In the genomic region with DNA sequence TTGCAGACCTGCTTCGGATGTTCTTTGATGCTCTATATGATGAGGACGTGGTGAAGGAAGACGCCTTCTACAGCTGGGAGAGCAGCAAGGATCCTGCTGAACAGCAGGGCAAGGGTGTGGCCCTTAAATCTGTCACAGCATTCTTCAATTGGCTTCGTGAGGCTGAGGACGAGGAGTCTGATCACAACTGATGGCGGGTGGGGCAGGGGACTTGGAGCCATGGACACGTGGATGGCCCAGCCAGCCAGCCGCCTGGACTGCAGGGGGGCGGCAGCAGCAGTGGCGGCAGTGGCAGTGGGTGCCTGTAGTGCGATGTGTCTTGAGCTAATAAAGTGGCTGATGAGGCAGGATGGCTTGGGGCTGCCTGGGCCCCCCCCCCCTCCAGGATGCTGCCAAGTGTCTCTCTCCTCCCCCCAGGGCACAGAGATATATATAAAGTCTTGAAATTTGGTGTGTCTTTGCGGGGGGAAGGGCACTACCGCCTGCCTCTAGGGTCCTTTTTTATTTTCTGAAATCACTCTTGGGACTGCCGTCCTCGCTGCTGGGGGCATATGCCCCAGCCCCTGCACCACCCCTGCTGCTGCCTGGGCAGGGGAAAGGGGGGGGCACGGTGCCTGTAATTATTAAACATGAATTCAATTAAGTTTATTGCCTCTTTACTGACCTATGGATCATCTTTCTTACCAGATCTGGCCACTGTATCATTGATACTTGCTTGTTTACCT, we compare ENCODE assay signal across 8 mouse cellular contexts. TPM values are rescaled to one million over a fixed set of nuclear protein-coding genes. Genes with fewer than 3 reads are reported as not detected.
A peak's percentile ranks its signal among the peaks of the same experiment; 100 is the strongest.
DNase-seq lines count a peak whose midpoint lies in the region; ATAC-seq and TF ChIP-seq lines count a peak whose summit lies in the region.

No protein-coding gene starts in this region.

- ATAC-seq in forebrain, embryonic 12.5 days (ENCODE audit: low FRiP score): no peak
- 0 out of 2 replicates have a peak, but pooled peaks have one; percentile 5 for ATAC-seq in liver, embryonic 14.5 days (ENCODE audit: insufficient read depth)
- ATAC-seq in activated CD4-positive, CD25-positive, alpha-beta regulatory T cell, adult 4 months: no peak
- ATAC-seq in erythroblast, adult 5-6 weeks (replicated peaks; ENCODE audit: low FRiP score, poor library complexity, severe bottlenecking): no peak

- intact Hi-C loops in gastrocnemius, postnatal 36 days (cut with DNase I): no loop called here

- peaks cover 26% of the 10 kb centered on the region for H3K27me3 ChIP-seq in E14TG2a.4 (ENCODE audit: insufficient read depth, low read length)
- no peaks in the 10 kb centered on the region for H3K27me3 ChIP-seq in forebrain, embryonic 12.5 days
- H3K27me3 ChIP-seq in liver, embryonic 14.5 days (ENCODE audit: control insufficient read depth, insufficient read depth, low read length): peaks cover 31% of the 10 kb centered on the region

- DNase-seq in gastrocnemius, postnatal 25 days: peak; percentile 20
- DNase-seq in gastrocnemius, postnatal 36 days: no peak
- no peak for DNase-seq in liver, embryonic 14.5 days (ENCODE audit: low read depth in 3 of 3, low spot score in 3 of 3)
- no peak for DNase-seq in retina, embryonic 14.5 days (ENCODE audit: low spot score)

- peak overlapping the region; percentile 44; the same call in 1 of the 2 replicates for H3K27ac ChIP-seq in forebrain, embryonic 12.5 days
- H3K27ac ChIP-seq in liver, embryonic 14.5 days: no peak overlapping the region

- TF ChIP-seq EP300 in liver, embryonic 14.5 days (IDR thresholded peaks at IDR 0.05; ENCODE audit: low read depth): no peak

- no peaks in the 10 kb centered on the region for H3K9me3 ChIP-seq in E14TG2a.4 (ENCODE audit: low read length)
- H3K9me3 ChIP-seq in forebrain, embryonic 12.5 days: no peaks in the 10 kb centered on the region
- no peaks in the 10 kb centered on the region for H3K9me3 ChIP-seq in liver, embryonic 14.5 days (ENCODE audit: control insufficient read depth, low read length)

- peaks cover 86% of the 10 kb centered on the region for H3K4me1 ChIP-seq in E14TG2a.4 (replicated peaks; ENCODE audit: low read depth, low read length)
- peaks cover 50% of the 10 kb centered on the region for H3K4me1 ChIP-seq in forebrain, embryonic 12.5 days
- H3K4me1 ChIP-seq in liver, embryonic 14.5 days (replicated peaks; ENCODE audit: control insufficient read depth in 2 of 2, insufficient read depth in 2 of 2, low read length in 1 of 2): peaks cover 3 to 6% of the 10 kb centered on the region in 2 experiments

- H3K4me2 ChIP-seq in forebrain, embryonic 12.5 days: peak overlapping the region; percentile 70
- peak overlapping the region; percentile 92 for H3K4me2 ChIP-seq in liver, embryonic 14.5 days (ENCODE audit: low read depth)

- WGBS in forebrain, embryonic 12.5 days: 43% methylated on average over 16 of the region's 16 CpGs
- 60% methylated on average over 16 of the region's 16 CpGs for WGBS in liver, embryonic 14.5 days (ENCODE audit: insufficient replicate concordance)

- H3K4me3 ChIP-seq in E14TG2a.4 (replicated peaks; ENCODE audit: low read length): peak overlapping the region; percentile 82
- peak overlapping the region; percentile 62; the same call in 1 of the 2 replicates for H3K4me3 ChIP-seq in forebrain, embryonic 12.5 days (replicated peaks)
- H3K4me3 ChIP-seq in liver, embryonic 14.5 days (ENCODE audit: insufficient read depth in 1 of 2, low read depth in 2 of 2, low read length in 2 of 2): no peak overlapping the region

- no peak overlapping the region for H3K9ac ChIP-seq in forebrain, embryonic 12.5 days
- no peak overlapping the region for H3K9ac ChIP-seq in liver, embryonic 14.5 days (replicated peaks)

- no peak for TF ChIP-seq CTCF in E14TG2a.4 (conservative IDR thresholded peaks at IDR 0.05; ENCODE audit: low read length)
- no peak for TF ChIP-seq CTCF in liver, embryonic 14.5 days (IDR thresholded peaks at IDR 0.05; ENCODE audit: low read depth)

- H3K36me3 ChIP-seq in E14TG2a.4 (ENCODE audit: insufficient read depth, low read length): peaks cover 55% of the 10 kb centered on the region
- H3K36me3 ChIP-seq in forebrain, embryonic 12.5 days (replicated peaks): peaks cover 46% of the 10 kb centered on the region
- H3K36me3 ChIP-seq in liver, embryonic 14.5 days (replicated peaks; ENCODE audit: control insufficient read depth, insufficient read depth, low read depth): peaks cover 40% of the 10 kb centered on the region

RNA-seq across cellular contexts. Expression of gene Fam131a, which starts 0.6 kb away (rescaled TPM):
- total RNA-seq in gastrocnemius, postnatal 25 days (2021): 10 to 100 TPM; 31.5 to 57.0 TPM
- 10 to 100 TPM; 50.1 to 79.3 TPM for total RNA-seq in gastrocnemius, postnatal 36 days (2021)
- polyA plus RNA-seq in forebrain, embryonic 12.5 days (2016; fragmentation: Nextera tagmentation; extraction: Ambion mirVana): 21.9 and 25.6 TPM in 2 replicates
- polyA plus RNA-seq in liver, embryonic 14.5 days (2012; rRNA removed): 1.0 and 1.4 TPM in 2 replicates
- polyA plus RNA-seq in liver, embryonic 14.5 days (2014; fragmentation: Nextera tagmentation; extraction: Ambion mirVana): 1.3 TPM in 2 replicates
- polyA plus RNA-seq in activated CD4-positive, CD25-positive, alpha-beta regulatory T cell, adult 4 months (2017; shearing (Covaris generic)): 1 to 10 TPM in 1 of 2 experiments, not detected in 1; 1.2 TPM
- not detected in 2 replicates for total RNA-seq in erythroblast, adult 5-6 weeks (2015; ENCODE audit: low replicate concordance)
- 0.26 and 0.70 TPM in 2 replicates for total RNA-seq in erythroblast, adult 5-6 weeks (2017; ENCODE audit: low replicate concordance)

RNA-seq across cellular contexts. Expression of gene Eif4g1, which starts 24.3 kb away (rescaled TPM):
- 100 to 1,000 TPM; 356 to 390 TPM for total RNA-seq in gastrocnemius, postnatal 25 days (2021)
- 100 to 1,000 TPM; 395 to 402 TPM for total RNA-seq in gastrocnemius, postnatal 36 days (2021)
- 190 and 211 TPM in 2 replicates for polyA plus RNA-seq in forebrain, embryonic 12.5 days (2016; fragmentation: Nextera tagmentation; extraction: Ambion mirVana)
- 76.0 and 101 TPM in 2 replicates for polyA plus RNA-seq in liver, embryonic 14.5 days (2012; rRNA removed)
- 65.1 and 76.7 TPM in 2 replicates for polyA plus RNA-seq in liver, embryonic 14.5 days (2014; fragmentation: Nextera tagmentation; extraction: Ambion mirVana)
- 10 to 100 TPM; 44.6 to 82.1 TPM for polyA plus RNA-seq in activated CD4-positive, CD25-positive, alpha-beta regulatory T cell, adult 4 months (2017; shearing (Covaris generic))
- 60.1 and 64.6 TPM in 2 replicates for total RNA-seq in erythroblast, adult 5-6 weeks (2015; ENCODE audit: low replicate concordance)
- total RNA-seq in erythroblast, adult 5-6 weeks (2017; ENCODE audit: low replicate concordance): 71.0 and 76.1 TPM in 2 replicates

RNA-seq across cellular contexts. Expression of gene Polr2h, which starts 25.1 kb away (rescaled TPM):
- 1 to 10 TPM; 8.2 to 8.3 TPM for total RNA-seq in gastrocnemius, postnatal 25 days (2021)
- 1 to 10 TPM; 7.7 to 9.3 TPM for total RNA-seq in gastrocnemius, postnatal 36 days (2021)
- 85.7 and 94.0 TPM in 2 replicates for polyA plus RNA-seq in forebrain, embryonic 12.5 days (2016; fragmentation: Nextera tagmentation; extraction: Ambion mirVana)
- polyA plus RNA-seq in liver, embryonic 14.5 days (2012; rRNA removed): 21.5 and 30.1 TPM in 2 replicates
- 45.4 and 49.6 TPM in 2 replicates for polyA plus RNA-seq in liver, embryonic 14.5 days (2014; fragmentation: Nextera tagmentation; extraction: Ambion mirVana)
- polyA plus RNA-seq in activated CD4-positive, CD25-positive, alpha-beta regulatory T cell, adult 4 months (2017; shearing (Covaris generic)): 10 to 100 TPM; 72.6 to 80.2 TPM
- 7.9 and 15.9 TPM in 2 replicates for total RNA-seq in erythroblast, adult 5-6 weeks (2015; ENCODE audit: low replicate concordance)
- total RNA-seq in erythroblast, adult 5-6 weeks (2017; ENCODE audit: low replicate concordance): 4.0 and 4.3 TPM in 2 replicates

RNA-seq across cellular contexts. Expression of gene Clcn2, which starts 25.1 kb away (rescaled TPM):
- 1 to 10 TPM; 2.0 to 3.2 TPM for total RNA-seq in gastrocnemius, postnatal 25 days (2021)
- 1 to 10 TPM in 1 of 2 experiments, under 1 TPM in 1; 0.99 to 1.0 TPM for total RNA-seq in gastrocnemius, postnatal 36 days (2021)
- polyA plus RNA-seq in forebrain, embryonic 12.5 days (2016; fragmentation: Nextera tagmentation; extraction: Ambion mirVana): 18.8 and 23.5 TPM in 2 replicates
- 16.7 and 20.9 TPM in 2 replicates for polyA plus RNA-seq in liver, embryonic 14.5 days (2012; rRNA removed)
- 4.9 and 5.6 TPM in 2 replicates for polyA plus RNA-seq in liver, embryonic 14.5 days (2014; fragmentation: Nextera tagmentation; extraction: Ambion mirVana)
- 1 to 10 TPM; 1.3 to 2.0 TPM for polyA plus RNA-seq in activated CD4-positive, CD25-positive, alpha-beta regulatory T cell, adult 4 months (2017; shearing (Covaris generic))
- 1.7 and 5.0 TPM in 2 replicates for total RNA-seq in erythroblast, adult 5-6 weeks (2015; ENCODE audit: low replicate concordance)
- 3.3 and 8.9 TPM in 2 replicates for total RNA-seq in erythroblast, adult 5-6 weeks (2017; ENCODE audit: low replicate concordance)

RNA-seq across cellular contexts. Expression of gene Chrd, which starts 40.5 kb away (rescaled TPM):
- total RNA-seq in gastrocnemius, postnatal 25 days (2021): 1 to 10 TPM; 3.2 to 3.6 TPM
- 1 to 10 TPM; 2.3 to 3.0 TPM for total RNA-seq in gastrocnemius, postnatal 36 days (2021)
- polyA plus RNA-seq in forebrain, embryonic 12.5 days (2016; fragmentation: Nextera tagmentation; extraction: Ambion mirVana): 2.1 and 2.9 TPM in 2 replicates
- 0.42 and 0.71 TPM in 2 replicates for polyA plus RNA-seq in liver, embryonic 14.5 days (2012; rRNA removed)
- polyA plus RNA-seq in liver, embryonic 14.5 days (2014; fragmentation: Nextera tagmentation; extraction: Ambion mirVana): 0.21 and 0.24 TPM in 2 replicates
- not detected for polyA plus RNA-seq in activated CD4-positive, CD25-positive, alpha-beta regulatory T cell, adult 4 months (2017; shearing (Covaris generic))
- total RNA-seq in erythroblast, adult 5-6 weeks (2015; ENCODE audit: low replicate concordance): not detected in 2 replicates
- not detected in 2 replicates for total RNA-seq in erythroblast, adult 5-6 weeks (2017; ENCODE audit: low replicate concordance)

Comparison
In these comparisons a context has a peak if more than half of its experiments do, and no peak if none do; other contexts are left out.
1. H3K4me3 ChIP-seq: peak in E14TG2a.4 (single experiment) and forebrain, embryonic 12.5 days (single experiment); none in liver, embryonic 14.5 days (0 of 2).
2. RNA of gene Fam131a, which starts 0.6 kb away (total RNA-seq): 50.1 to 79.3 TPM in gastrocnemius, postnatal 36 days and 31.5 to 57.0 TPM in gastrocnemius, postnatal 25 days; 0.26 to 0.70 TPM in erythroblast, adult 5-6 weeks; every median in the first group is over 10 times any median in the second.
3. RNA of gene Eif4g1, which starts 24.3 kb away (total RNA-seq): 395 to 402 TPM in gastrocnemius, postnatal 36 days and 356 to 390 TPM in gastrocnemius, postnatal 25 days; 60.1 to 76.1 TPM in erythroblast, adult 5-6 weeks; every median in the first group is over 4 times any median in the second.